Mouse (Mus musculus) c-Kit-positive CD71-positive TER-119-positive erythroid progenitor cells, embryonic 14.5 days (primary cell): ENCODE results near the gene C1rl.
A peak's percentile ranks its signal among the peaks of the same experiment; 100 is the strongest.
"Not testable (repeated sequence)": the region's sequence is repeated elsewhere in the genome, so short reads cannot be mapped to it uniquely, and the experiment has no call there.

ENCODE experiments used
- DNase-seq: peaks from one replicate; pipeline ENCODE4 v3.0.0-alpha.2; 2013; ENCODE audit warnings: low spot score

Gene C1rl

GRCm38 (mm10) chr6:124492842-124493561 is at the start of gene C1rl:
Gene C1rl (plus strand): TSS chr6:124493113.
- DNase-seq: peak; percentile 85

- no peak for DNase-seq
These were observed 49.6 kb upstream of the C1rl start for GRCm38 (mm10) chr6:124443338-124443737.

GRCm38 (mm10) chr6:124446024-124446423 is 46.9 kb upstream of the C1rl start:
- DNase-seq: no peak

GRCm38 (mm10) chr6:124446459-124446858 is 46.5 kb upstream of the C1rl start:
- no peak for DNase-seq

GRCm38 (mm10) chr6:124447356-124447755 is 45.6 kb upstream of the C1rl start:
- DNase-seq: no peak

GRCm38 (mm10) chr6:124448186-124448852 is 44.6 kb upstream of the C1rl start:
- DNase-seq: no peak

- no peak for DNase-seq
These were observed 43.8 kb upstream of the C1rl start for GRCm38 (mm10) chr6:124448959-124449667.

GRCm38 (mm10) chr6:124449668-124450383 is 43.1 kb upstream of the C1rl start:
- DNase-seq: no peak

GRCm38 (mm10) chr6:124451995-124452394 is 40.9 kb upstream of the C1rl start:
- no peak for DNase-seq

GRCm38 (mm10) chr6:124453756-124454155 is 39.2 kb upstream of the C1rl start:
- no peak for DNase-seq

- DNase-seq: no peak
These were observed 36.7 kb upstream of the C1rl start for GRCm38 (mm10) chr6:124456243-124456642.

- no peak for DNase-seq
These were observed 35.1 kb upstream of the C1rl start for GRCm38 (mm10) chr6:124457827-124458226.

- DNase-seq: no peak
These were observed 34.4 kb upstream of the C1rl start for GRCm38 (mm10) chr6:124458505-124458904.

GRCm38 (mm10) chr6:124459388-124459787 is 33.5 kb upstream of the C1rl start:
- DNase-seq: no peak

GRCm38 (mm10) chr6:124463881-124464291 is 29.0 kb upstream of the C1rl start:
- DNase-seq: no peak

- peak; percentile 83 for DNase-seq
These were observed 28.3 kb upstream of the C1rl start, which contains the start of gene Clstn3 for GRCm38 (mm10) chr6:124464305-124465271. Gene Clstn3 (minus strand): TSS chr6:124464794.

GRCm38 (mm10) chr6:124465299-124465698 is 27.6 kb upstream of the C1rl start:
- DNase-seq: no peak

- DNase-seq: no peak
These were observed 27.2 kb upstream of the C1rl start for GRCm38 (mm10) chr6:124465729-124466128.

GRCm38 (mm10) chr6:124471121-124471520 is 21.8 kb upstream of the C1rl start:
- no peak for DNase-seq

- not testable (repeated sequence) for DNase-seq
These were observed 20.9 kb upstream of the C1rl start for GRCm38 (mm10) chr6:124471783-124472638.
